Mouse (Mus musculus) intestine, postnatal 0 days (tissue): ENCODE measurements around the gene Dapk3. TPM values are rescaled to one million over a fixed set of nuclear protein-coding genes. Genes with fewer than 3 reads are reported as not detected.

Experiments used
- ATAC-seq: fragments of 200-750 bp; cut with Nextera tagmentation; 2 replicates; pipeline ENCODE4 v1.8.0; 2017; ENCODE audit warnings: mild to moderate bottlenecking, moderate TSS enrichment, moderate library complexity
- H3K27ac ChIP-seq: fragments of 300-500 bp; sonication (generic); 2 replicates; pipeline ENCODE4 v1.5.1; 2014; ENCODE audit warnings: mild to moderate bottlenecking, low read depth, low read length, moderate library complexity
- H3K27me3 ChIP-seq: fragments of 300-500 bp; sonication (generic); replicated peaks from 2 replicates; pipeline ENCODE4 v1.6.1; 2014; ENCODE audit warnings: low read length, mixed read lengths; ENCODE audit not compliant: control insufficient read depth, insufficient read depth
- H3K36me3 ChIP-seq: fragments of 300-500 bp; sonication (generic); 2 replicates; pipeline ENCODE4 v1.6.1; 2014; ENCODE audit warnings: mild to moderate bottlenecking, moderate library complexity; ENCODE audit not compliant: control insufficient read depth, insufficient read depth
- H3K4me1 ChIP-seq: fragments of 300-500 bp; sonication (generic); replicated peaks from 2 replicates; pipeline ENCODE4 v1.6.1; 2014; ENCODE audit warnings: antibody characterized with exemption, low read length, mixed read lengths; ENCODE audit not compliant: control insufficient read depth, insufficient read depth
- H3K4me2 ChIP-seq: fragments of 300-500 bp; sonication (generic); replicated peaks from 2 replicates; pipeline ENCODE4 v1.6.1; 2014; ENCODE audit warnings: low read depth, mild to moderate bottlenecking, moderate library complexity
- H3K4me3 ChIP-seq: fragments of 300-500 bp; sonication (generic); 2 replicates; pipeline ENCODE4 v1.5.1; 2014; ENCODE audit warnings: low read depth, low read length
- H3K9ac ChIP-seq: fragments of 300-500 bp; sonication (generic); 2 replicates; pipeline ENCODE4 v1.6.1; 2014; ENCODE audit warnings: mild to moderate bottlenecking, low read depth, low read length
- H3K9me3 ChIP-seq: fragments of 300-500 bp; sonication (generic); 2 replicates; pipeline ENCODE4 v1.6.1; 2016; ENCODE audit warnings: mixed run types; ENCODE audit not compliant: control insufficient read depth
- CTCF ChIP-seq: sonication (generic); IDR thresholded peaks from 2 replicates; pipeline ENCODE4 v1.5.1; 2016; ENCODE audit warnings: low read depth, mild to moderate bottlenecking, control low read depth, antibody characterized with exemption, moderate library complexity
- WGBS: fragments of 180-500 bp; shearing (Covaris S2); extraction: QIAGEN DNeasy Blood & Tissue Kit; methylation state at CpG from one replicate; pipeline ENCODE4 v1.1.7; 2014; 5-methylcytosine and 5-hydroxymethylcytosine counted together
- polyA plus RNA-seq: library from polyadenylated mRNA; unstranded; fragments of >200 nt; fragmentation: Nextera tagmentation; extraction: Ambion mirVana; gene quantifications from 2 replicates; pipeline ENCODE4 v1.2.1, GENCODE M21; 2015

Dapk3 gene
- polyA plus RNA-seq, 1 experiment from 2014 or later: 53.4 TPM

GRCm38 (mm10) chr10:81191342-81191982 is 8.7 kb downstream of the Dapk3 start:
- Histone ChIP-seq H3K9me3 (no peaks in the 10 kb centered on the region), H3K36me3 (peaks cover 31% of the 10 kb centered on the region), H3K27me3 (no peaks in the 10 kb centered on the region), H3K4me2 (peak overlapping the region; percentile 87), H3K27ac (peak overlapping the region; percentile 75; the same call in 1 of the 2 replicates), H3K4me1 (peaks cover 15% of the 10 kb centered on the region), H3K9ac (no peak overlapping the region), H3K4me3 (no peak overlapping the region)
- 84% methylated on average over 18 of the region's 18 CpGs for WGBS
- TF ChIP-seq CTCF: no peak
- ATAC-seq: no peak

- under 1% methylated on average over 68 of the region's 93 CpGs for WGBS
- H3K36me3 ChIP-seq: peaks cover 21% of the 10 kb centered on the region; the same call in 1 of the 2 replicates
- H3K4me3 ChIP-seq: peak overlapping the region; percentile 55
- peaks cover 15% of the 10 kb centered on the region for H3K4me1 ChIP-seq
- peak; percentile 82 for ATAC-seq
- H3K9me3 ChIP-seq: no peaks in the 10 kb centered on the region
- H3K9ac ChIP-seq: peak overlapping the region; percentile 73
- H3K27ac ChIP-seq: peak overlapping the region; percentile 75
- no peaks in the 10 kb centered on the region for H3K27me3 ChIP-seq
- peak; percentile 46 for TF ChIP-seq CTCF
- H3K4me2 ChIP-seq: peak overlapping the region; percentile 87
These were observed 9.6 kb downstream of the Dapk3 start for GRCm38 (mm10) chr10:81192270-81192967.

GRCm38 (mm10) chr10:81192968-81193501 is 10.2 kb downstream of the Dapk3 start:
- peak overlapping the region; percentile 55 for H3K4me3 ChIP-seq
- peak overlapping the region; percentile 73; the same call in 1 of the 2 replicates for H3K9ac ChIP-seq
- WGBS: 5% methylated on average over 19 of the region's 19 CpGs
- H3K9me3 ChIP-seq: no peaks in the 10 kb centered on the region
- peak; percentile 32; the same call in 1 of the 2 replicates for TF ChIP-seq CTCF
- peaks cover 19% of the 10 kb centered on the region; the same call in 1 of the 2 replicates for H3K36me3 ChIP-seq
- no peaks in the 10 kb centered on the region for H3K27me3 ChIP-seq
- peaks cover 15% of the 10 kb centered on the region for H3K4me1 ChIP-seq
- H3K4me2 ChIP-seq: peak overlapping the region; percentile 87
- peak overlapping the region; percentile 75 for H3K27ac ChIP-seq
- ATAC-seq: peak; percentile 29

GRCm38 (mm10) chr10:81193991-81194774 is 11.4 kb downstream of the Dapk3 start:
- peak overlapping the region; percentile 26; the same call in 1 of the 2 replicates for H3K9ac ChIP-seq

GRCm38 (mm10) chr10:81195300-81195699 is 12.5 kb downstream of the Dapk3 start:
- no peak overlapping the region for H3K4me3 ChIP-seq
- no peak overlapping the region for H3K9ac ChIP-seq
- no peak overlapping the region for H3K27ac ChIP-seq
- H3K4me2 ChIP-seq: peak overlapping the region; percentile 48
- no peaks in the 10 kb centered on the region for H3K27me3 ChIP-seq
- no peak for TF ChIP-seq CTCF
- peaks cover 8% of the 10 kb centered on the region; the same call in 1 of the 2 replicates for H3K36me3 ChIP-seq
- no peaks in the 10 kb centered on the region for H3K9me3 ChIP-seq
- 55% methylated on average over 4 of the region's 4 CpGs for WGBS
- peaks cover 15% of the 10 kb centered on the region for H3K4me1 ChIP-seq
- no peak for ATAC-seq

More at GRCm38 (mm10) chr10:81193991-81194774, 11.4 kb downstream of the Dapk3 start:
- H3K9me3 ChIP-seq: no peaks in the 10 kb centered on the region
- H3K36me3 ChIP-seq: peaks cover 16% of the 10 kb centered on the region; the same call in 1 of the 2 replicates
- H3K4me2 ChIP-seq: peak overlapping the region; percentile 48
- no peak for TF ChIP-seq CTCF
- peaks cover 15% of the 10 kb centered on the region for H3K4me1 ChIP-seq
- H3K27me3 ChIP-seq: no peaks in the 10 kb centered on the region
- H3K4me3 ChIP-seq: 0 out of 2 replicates have a peak overlapping the region, but pooled peaks have one; percentile 17
- ATAC-seq: no peak
- 17% methylated on average over 37 of the region's 37 CpGs for WGBS
- peak overlapping the region; percentile 35; the same call in 1 of the 2 replicates for H3K27ac ChIP-seq
